Mouse (Mus musculus) embryo, embryonic 10.5 days (tissue): ENCODE results near the gene Rbm15b.

ENCODE experiments used
- DNase-seq: peaks from one replicate; pipeline ENCODE4 v3.0.0-alpha.2; 2015; ENCODE audit warnings: low spot score

The Rbm15b gene

DNA sequence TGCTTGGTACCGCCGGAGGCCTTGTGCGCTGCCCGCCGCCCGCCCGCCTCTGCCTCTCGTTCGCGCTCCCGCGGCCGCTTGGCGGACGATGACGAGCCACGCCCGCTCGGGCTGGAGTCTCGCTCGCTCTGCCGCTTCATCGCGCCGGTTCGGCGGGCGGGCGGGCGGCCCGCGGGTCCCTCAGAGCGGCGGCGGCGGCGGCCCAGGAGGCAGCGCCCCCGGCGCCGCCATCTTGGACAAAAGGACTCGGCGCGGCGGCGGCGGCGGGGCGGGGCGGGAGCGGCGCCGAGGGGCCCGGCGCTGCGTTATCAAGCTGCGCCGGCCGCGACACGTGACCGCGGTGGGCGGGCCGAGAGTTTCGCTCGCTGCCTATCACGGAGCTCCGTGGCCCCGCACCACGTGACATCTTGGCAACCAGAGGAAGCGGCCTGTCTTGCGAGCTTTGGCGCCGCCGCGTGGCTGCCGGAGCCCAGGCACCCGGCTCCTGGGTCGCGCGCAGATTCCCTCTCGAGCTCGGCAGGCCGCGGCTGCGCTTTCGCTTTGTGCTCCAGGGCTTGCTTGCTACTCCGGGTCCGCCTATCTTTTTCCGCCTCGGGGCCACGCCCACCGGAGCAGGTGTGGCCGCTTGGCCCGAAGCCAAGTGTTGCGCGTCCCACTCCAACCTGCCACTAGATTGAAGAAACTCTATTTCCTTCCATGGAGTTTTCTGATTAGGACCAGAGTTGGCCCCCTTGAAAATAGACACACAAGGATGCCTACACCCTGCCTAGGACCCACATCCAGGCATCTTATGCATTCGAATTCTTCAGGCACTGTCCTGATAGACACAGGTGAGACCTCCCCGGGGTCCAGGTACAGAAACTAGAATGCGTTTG, at the start of gene Rbm15b:
Gene Rbm15b (minus strand): TSS at position 601 of the 875 bp plus-strand sequence.
- DNase-seq = peak; percentile 99

DNA sequence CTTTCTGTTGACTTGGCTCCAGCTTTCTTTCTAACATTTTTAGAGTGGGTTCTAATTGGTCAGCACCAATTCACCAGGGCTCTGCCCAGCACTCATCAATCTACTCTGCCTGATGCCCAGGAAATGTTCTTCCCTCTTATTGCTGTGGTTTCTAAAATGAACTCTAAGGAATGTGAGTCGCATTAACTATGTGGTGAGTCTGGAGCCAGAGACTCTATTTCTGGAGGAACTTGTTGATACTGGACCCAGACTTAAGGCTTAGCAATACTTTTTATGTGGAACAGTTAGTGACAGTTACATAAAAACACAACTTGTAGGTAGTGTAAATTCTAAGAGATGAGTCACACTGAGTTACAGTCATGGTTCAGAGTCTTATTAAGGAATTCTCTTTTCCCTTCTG, 47.8 kb upstream of the Rbm15b start:
- DNase-seq = no peak

DNA sequence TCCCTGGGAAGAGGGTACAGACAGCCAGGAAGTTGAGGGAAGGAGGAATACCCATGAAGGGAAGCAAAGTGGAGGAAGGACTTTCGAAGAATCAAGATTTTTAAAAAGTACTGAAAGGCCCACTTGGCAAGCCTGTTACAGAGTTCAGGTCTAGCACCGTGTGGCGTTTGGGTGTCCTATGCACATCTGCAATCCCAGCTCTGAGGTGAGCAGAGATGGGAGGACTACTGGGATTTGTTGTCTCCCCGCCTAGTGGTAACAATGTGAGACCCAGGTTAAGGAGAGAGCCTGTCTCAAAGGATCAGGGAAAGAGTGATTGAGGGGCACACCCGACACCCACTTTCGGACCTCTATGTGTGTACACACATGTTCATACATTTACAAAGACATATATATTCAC, 27.6 kb upstream of the Rbm15b start:
- no peak for DNase-seq

DNA sequence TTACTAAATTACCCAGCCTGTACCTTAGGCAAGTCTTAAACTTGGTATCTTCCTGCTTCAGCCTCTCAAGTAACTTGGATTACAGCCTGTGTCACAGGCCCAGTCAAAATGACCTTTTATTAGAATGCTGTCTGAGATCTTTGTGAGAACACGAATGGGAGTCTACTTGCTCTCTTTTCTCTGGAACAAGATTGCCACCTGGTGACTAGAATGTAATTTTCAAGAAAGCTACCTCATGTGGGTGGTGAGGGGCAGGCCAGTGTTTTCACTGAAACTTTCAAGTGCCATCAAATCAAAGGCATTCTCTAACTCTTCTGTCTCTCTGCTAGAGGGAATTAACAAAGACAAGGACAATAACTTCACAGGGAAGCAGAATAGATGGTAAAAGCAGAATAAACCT, 26.5 kb upstream of the Rbm15b start:
- DNase-seq = peak; percentile 18

DNA sequence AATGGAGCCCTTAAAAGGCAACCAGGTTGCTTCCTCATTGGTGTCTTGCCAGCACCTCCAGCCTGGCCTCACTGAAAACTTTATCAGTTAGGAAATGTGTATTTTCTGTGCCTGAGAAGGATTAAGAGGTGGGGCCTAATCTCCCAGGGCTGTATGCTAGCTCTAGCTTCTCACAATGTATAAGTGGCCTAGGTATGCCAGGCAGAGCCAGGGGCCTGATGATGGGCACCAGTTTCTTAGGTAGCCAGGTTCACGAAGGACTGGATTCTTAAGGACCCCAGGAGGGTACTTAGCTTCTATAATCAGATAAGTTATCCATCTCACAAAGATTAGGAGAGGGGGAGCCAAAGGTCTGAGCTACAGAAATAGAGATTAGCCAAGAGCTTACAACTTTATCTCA, 24.4 kb upstream of the Rbm15b start:
- no peak for DNase-seq

DNA sequence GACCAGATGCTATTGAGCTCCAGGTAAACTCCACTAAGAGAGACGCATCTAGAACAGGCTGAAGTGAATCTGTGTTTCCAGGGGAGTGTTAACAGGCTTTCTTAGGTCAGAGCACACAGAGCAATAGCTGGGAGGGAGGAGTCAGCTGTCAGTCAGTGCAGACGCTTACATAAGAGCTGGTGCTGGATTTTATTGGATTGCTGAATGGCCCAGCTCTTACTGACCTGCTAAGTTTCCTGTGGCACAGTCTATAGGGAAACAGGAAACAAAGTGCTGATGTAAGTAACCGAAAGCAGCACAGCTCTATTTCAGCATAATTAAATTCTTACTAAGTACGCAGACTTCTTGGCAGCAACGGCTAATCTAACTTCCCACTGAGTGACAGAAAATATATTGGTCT, 21.5 kb upstream of the Rbm15b start:
- no peak for DNase-seq

DNA sequence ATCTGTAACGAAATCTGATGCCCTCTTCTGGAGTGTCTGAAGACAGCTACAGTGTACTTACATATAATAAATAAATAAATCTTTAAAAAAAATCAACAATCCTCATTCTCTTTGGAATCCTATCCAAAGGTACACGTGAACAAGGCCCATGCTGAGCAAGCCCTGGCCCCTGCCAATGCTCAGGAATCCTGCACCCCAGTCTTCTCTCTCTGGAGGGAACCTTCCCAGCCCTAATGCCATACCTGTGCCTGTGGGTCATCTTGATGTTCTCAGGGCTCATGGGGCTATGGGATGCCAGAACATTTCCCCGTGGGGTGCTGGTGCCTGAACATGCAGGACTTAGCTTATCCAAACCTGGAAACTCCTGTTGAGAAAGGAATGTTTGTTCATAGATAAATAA, 20.9 kb upstream of the Rbm15b start:
- no peak for DNase-seq

DNA sequence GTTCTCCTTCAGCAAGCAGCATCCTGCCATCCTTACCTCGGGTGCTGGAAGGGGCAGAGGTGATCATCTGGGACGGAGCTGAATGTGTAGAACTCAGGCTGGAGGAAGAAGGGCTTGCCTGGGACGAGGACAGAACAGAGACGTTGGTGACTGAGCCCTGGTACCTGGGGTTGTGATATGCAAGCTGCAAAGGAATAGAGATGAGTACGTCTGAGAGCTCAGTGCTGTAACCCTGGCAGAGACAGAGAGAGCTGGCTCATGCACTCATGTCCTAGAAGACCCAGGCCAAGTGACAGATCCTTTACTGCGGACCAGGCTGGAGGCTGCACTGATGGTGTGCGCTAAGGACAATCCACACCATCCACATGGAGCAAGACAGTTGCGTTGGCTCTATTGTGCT, 19.4 kb upstream of the Rbm15b start:
- no peak for DNase-seq

DNA sequence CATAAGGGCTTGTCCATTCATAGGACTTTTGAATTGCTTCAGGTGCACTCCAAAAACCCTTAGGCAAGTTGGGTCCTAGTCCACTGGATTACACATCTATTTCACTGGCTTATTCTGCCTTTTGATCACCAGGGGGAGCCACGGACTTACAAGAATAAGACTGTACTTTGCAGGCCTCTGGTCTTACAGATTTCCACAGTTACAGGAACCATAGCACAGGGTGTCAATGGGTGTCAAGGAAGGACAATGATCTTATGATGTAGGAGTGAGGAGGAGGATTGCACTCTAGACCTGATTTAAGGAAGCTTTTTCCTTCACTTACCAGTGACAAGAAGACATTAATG, 16.5 kb upstream of the Rbm15b start:
- peak; percentile 78 for DNase-seq

DNA sequence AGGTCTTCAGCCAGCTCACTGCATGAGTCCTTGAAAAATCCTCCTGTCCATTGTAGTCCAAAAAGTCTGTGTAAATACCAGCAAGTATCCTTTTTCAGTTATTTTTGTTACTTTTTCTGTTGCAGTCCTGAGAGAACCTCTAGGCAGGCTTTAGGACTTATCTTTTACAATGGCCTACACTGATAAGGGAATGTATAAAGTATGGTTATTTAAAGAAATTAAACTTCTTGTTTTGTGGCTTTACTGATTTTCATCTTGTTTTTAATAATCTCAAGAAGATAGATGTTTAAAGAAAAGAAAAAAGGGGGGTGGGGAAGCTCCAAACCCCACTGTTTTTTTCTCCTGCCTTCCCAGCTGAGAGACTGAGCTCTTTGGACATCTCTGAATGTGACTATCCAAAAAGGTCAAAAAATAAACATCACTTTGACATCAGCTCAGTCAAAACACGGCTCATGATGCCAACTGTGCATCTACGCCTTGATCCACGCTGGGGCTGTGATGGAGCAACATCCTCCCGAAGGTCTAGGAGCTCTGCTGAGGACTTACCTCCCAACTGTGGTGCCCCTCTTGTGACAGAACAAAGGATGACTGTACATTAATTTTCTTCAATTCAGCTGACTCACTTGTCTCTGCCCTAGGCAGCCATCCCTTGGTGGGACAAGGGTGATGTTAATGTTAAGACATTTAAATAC, 16.0 kb upstream of the Rbm15b start:
- DNase-seq = no peak

DNA sequence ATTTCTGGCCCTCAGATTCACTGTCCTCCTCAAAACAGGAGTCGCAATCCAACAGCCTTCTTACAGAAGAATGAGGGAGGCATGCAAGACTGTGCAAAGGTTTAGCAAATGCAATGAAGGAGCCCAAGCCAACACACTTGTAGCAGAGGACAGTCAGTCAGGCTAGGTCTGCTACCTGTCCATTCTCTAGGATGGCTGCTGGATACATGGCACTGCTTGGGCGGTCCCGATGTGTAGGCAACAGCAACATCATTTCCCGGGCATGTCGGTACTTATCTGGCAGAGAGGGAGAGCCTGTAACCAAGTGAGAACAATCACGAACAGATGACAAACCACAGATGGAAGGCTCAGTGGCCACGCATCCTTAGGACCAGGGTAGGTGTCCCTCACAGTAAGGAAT, 14.4 kb upstream of the Rbm15b start:
- DNase-seq = no peak

DNA sequence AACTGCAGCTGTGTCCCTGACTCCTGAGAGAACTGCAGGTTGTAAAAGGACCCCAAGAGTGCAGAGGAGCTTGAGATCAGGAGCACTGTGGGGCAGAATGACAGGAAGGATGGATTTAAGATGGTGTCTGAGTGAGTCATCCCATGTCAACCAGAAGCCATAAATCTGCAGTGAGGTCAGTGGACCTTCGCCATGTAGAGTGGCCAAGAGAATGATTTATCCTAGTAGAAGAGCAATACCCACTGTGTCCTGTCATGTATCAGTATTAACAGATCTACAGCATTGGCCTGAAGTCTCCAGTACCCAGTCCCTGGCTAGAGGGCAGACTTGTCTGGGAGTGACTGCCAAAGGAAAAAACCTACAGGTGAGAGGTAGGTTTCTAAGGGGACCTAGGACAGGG, 11.7 kb upstream of the Rbm15b start:
- DNase-seq = no peak

DNA sequence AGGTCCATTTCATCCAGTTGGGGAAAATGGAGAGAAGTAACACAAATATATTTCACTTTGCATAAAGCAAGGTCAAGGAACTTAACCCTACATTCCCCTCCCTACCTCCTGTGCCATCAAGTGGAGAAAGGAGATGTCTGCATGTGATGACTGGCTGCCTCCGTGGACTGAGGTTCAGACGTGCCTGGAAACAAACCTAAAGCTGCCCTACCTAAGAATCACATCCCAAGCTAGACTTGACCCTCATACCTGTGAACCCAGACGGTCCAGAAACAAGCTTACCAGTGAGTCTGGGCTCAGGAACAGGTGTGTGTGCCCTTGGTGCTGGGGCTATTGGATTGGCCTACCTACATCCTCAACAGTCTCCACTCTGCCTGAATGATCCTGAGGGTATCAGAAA, 6.1 kb upstream of the Rbm15b start:
- peak; percentile 42 for DNase-seq

DNA sequence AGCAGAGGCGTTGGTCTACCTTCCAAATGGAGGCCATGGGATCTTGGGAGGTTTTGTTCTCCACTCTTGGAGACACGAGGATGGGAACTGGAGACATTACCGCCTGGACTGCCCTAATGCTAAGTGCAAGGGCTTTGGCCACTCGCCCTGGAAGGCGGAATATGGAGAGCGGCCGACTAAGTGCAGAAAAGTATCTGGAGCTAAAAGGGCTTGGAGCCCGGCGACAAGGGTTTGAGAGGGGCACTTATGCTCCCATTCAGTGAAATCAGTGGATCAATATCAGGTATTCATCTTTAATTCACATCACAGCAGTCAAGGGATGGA, 5.3 kb upstream of the Rbm15b start:
- DNase-seq = no peak

DNA sequence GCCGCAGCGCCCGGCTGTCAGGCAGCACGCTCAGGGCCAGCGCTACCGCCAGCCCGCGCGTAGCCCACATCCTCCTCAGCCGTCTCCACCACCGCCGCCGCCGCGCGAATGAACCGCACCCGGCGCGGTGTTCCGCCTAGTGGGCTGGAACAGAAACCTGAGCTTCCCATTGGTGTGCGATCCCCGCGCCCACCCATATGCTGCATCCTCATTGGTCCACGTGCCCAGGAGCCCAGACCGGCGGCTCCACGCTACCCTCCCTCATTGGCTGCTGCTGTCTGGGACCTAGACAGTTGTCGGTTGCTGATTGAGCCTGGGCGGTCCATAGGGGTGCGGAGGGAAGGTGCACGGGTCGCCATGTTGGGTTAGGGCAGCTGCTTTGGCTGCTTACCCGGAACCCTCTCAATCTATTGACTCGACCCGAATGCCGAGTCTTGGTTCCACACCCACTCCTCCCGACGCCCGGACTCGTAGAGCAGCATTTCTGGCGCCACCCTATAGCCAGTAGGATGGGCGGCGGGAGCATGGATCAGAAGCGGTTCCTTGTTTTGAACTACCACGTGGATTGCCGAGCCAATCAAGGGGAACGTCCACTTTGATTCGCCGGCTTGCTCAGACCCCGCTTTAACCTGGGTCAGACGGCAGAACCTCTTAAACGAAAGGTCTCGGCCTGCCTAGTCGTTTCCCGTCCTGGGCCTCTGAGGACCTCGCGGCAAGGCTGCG, 4.8 kb upstream of the Rbm15b start, which contains the start of gene Manf:
Gene Manf (minus strand): TSS at position 151 of the 723 bp plus-strand sequence.
- DNase-seq = peak; percentile 98

DNA sequence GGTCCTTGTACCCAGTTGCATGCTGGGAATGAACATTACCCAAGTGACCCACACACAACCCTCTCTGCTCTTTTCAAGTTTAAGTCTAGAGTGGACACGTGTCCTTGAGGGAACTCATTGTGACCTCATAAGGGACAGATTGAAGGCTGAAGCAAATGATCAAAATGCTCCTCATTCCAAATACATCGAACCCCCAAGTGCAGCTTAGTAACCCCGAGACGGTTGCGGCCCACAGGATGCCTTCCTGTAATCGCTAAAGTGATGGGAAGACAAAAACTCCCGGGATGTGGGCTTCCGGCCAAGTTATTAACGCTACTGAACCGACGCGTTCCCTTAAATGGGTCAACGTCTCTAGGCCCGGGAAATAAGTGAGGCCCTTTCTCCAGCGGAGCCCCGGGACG, 4.1 kb upstream of the Rbm15b start:
- DNase-seq = peak; percentile 57

DNA sequence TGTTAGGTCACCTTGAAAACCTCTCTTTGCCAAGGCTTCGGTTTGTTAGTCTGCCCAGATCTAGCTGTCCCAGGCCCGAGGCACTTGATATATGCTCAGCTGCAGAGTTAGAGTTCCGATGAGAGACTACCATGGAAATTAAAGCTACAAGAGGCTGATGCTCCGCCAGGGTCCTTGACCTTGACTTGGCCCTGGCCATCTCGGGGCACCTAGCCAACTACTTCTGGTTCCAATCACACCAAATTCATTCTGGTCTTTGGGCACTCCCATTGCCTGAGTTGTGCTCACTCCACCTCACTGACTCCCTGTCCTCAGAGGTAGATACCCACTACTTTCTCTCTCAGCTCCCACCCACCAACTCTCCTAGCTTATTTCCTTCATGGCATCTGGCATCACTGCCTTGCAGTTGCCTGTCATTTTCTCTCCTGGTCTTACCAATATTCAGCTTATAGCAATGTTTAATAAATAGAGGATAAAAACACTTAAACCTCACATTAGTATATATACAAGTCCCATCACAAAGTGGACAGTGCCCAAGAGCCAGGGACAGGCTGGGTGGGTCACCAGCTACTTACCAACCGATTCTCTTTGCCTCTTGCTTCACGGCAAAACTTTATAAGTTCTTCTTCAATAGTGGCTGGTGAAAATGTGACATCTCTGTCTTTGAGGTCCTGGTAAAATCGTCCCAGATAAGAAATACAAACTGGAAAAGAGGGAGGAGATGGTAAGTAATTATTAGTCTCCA, 3.4 kb upstream of the Rbm15b start:
- no peak for DNase-seq

DNA sequence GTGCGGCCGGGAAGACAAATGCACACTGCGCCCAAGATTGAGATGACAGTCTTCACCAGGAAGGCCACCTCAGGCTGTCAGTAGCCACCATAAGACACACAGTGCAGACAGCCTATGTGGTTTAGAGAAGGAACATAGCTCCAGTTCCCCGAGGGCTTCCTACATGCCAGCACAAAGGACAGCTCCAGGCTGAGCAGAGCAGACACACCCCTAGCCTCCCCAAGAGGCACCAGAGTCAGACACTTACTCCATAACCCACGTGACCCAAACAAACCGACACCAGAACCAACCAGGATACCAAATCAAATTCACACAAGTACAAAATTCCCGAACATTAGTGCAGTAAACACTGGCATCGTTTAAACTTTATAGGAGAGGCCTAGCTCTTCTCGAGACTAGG, 2.1 kb upstream of the Rbm15b start:
- no peak for DNase-seq

DNA sequence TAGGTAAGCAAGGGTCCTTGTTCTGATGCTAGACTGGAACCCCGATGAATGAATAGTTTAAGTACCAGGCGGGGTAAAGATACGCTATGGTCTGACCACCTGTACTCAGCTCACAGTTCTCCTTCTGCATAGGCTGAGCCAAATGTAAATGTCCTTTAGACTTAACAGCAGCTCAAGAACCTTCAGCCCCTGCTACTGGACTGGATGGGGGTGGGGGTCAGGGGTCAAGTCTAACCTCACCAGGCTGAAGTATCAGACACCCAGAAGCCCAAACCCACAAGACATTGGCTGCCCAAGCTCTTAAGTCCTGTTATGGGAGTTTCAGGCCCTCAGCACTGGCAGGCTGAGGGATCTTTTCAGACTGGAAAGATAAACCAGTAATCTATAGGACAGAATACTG, 1.1 kb upstream of the Rbm15b start:
- DNase-seq = no peak

DNA sequence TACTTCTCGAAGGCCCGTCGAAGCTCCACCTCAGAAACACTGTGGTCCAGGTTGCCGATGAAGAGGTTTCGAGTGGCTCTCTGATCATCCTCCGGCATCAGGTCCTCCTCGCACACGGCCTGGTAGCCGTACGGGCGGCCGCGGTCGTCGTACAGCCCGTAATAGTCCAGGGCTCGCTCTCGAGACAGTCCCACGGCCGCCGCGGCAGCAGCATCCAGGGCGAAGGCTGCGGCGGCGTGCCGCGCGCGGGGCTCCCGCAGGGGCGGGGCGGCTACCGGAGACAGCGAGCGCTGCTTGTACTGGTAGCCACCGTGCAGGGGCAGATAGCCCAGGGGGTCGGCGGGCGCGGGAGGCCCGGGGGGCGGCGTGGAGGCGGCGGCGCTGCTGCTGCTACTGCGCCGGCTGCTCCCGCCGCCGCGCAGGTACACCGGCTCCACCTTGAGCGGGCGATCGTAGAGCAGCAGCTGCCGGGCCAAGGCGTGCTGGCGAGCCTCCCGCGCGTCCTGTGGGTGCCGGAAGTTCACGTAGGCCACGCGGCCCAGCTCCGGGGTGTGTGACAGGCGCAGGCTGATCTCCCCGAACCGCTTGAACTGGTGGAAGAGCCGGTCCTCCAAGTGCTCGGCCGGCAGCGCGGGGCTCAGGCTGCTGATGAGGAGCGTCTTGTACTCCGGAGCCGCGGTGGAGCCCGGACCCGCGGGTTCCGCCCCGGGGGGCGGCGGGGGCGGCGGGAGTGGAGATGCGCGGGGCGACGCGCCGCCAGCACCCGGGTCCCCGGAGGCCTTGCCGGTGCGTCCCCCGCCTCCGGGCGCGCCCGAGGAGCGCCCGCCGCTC, 1.1 kb downstream of the Rbm15b start:
- peak; percentile 46 for DNase-seq
